Mouse (Mus musculus) left cerebral cortex, postnatal 14 days (tissue): ENCODE measurements around the gene Vmn1r12. TPM values are rescaled to one million over a fixed set of nuclear protein-coding genes. Genes with fewer than 3 reads are reported as not detected.
"Not testable (repeated sequence)": the region's sequence is repeated elsewhere in the genome, so short reads cannot be mapped to it uniquely, and the experiment has no call there.

Experiments
- DNase-seq, 2 experiments: peaks; one replicate each; pipeline ENCODE4 v3.0.0; 2021 to 2022; ENCODE audit warnings: low spot score in 2 of 2, mixed read lengths in 1 of 2
- intact Hi-C: fragments of 180-260 bp; cut with DNase I; formaldehyde crosslinking; loops from one replicate; pipeline ENCODE4 v1.15.1; 2025
- long read RNA-seq, 2 experiments: library from polyadenylated mRNA; stranded (forward); transcript quantifications; one replicate each; pipeline ENCODE4 v2.0.0; 2021
- total RNA-seq, 2 experiments: library from RNA; stranded (reverse); gene quantifications; 2 replicates each; pipeline ENCODE4 v1.2.3; 2021

Vmn1r12 gene
- total RNA-seq = not detected
- long read RNA-seq, experiment 1 = 0 reads
- long read RNA-seq, experiment 2 = 0 reads

- no peak for DNase-seq
- intact Hi-C loops = no loop called here
These were observed at the start of gene Vmn1r12 for GRCm38 (mm10) chr6:57156619-57157018. Gene Vmn1r12, plus strand, starts transcription at chr6:57156919.

GRCm38 (mm10) chr6:57109154-57109553 is 47.6 kb upstream of the Vmn1r12 start, which contains the start of gene Vmn1r10:
Gene Vmn1r10, plus strand, starts transcription at chr6:57109454.
- no peak for DNase-seq
- intact Hi-C loops = no loop called here

GRCm38 (mm10) chr6:57133155-57133554 is 23.6 kb upstream of the Vmn1r12 start, which contains the start of gene Vmn1r11:
Gene Vmn1r11, plus strand, starts transcription at chr6:57133455.
- DNase-seq = no peak
- intact Hi-C loops = no loop called here

GRCm38 (mm10) chr6:57190016-57190415 is 33.3 kb downstream of the Vmn1r12 start:
- DNase-seq, intact Hi-C loops: not testable (repeated sequence)

- intact Hi-C loops = not testable (repeated sequence)
These were observed 46.3 kb downstream of the Vmn1r12 start, which contains the start of gene Vmn1r13 for GRCm38 (mm10) chr6:57202990-57203389. Gene Vmn1r13, plus strand, starts transcription at chr6:57203290.

More at GRCm38 (mm10) chr6:57202990-57203389, 46.3 kb downstream of the Vmn1r12 start, which contains the start of gene Vmn1r13:
- DNase-seq = not testable (repeated sequence)

Other genes starting within 250 kb of the Vmn1r12 start
- 10 to 100 TPM; 48.4 to 52.0 TPM for gene Nt5c3, start 233.0 kb upstream of the Vmn1r12 start, total RNA-seq
- gene Vmn1r4, start 232.9 kb upstream of the Vmn1r12 start, total RNA-seq = under 1 TPM in 1 of 2 experiments, not detected in 1; 0.27 TPM
- not detected for gene Vmn1r5, start 186.6 kb upstream of the Vmn1r12 start, total RNA-seq
- gene Vmn1r6, start 159.7 kb upstream of the Vmn1r12 start, total RNA-seq = not detected
- not detected for gene Vmn1r7, start 131.6 kb upstream of the Vmn1r12 start, total RNA-seq
- not detected for gene Vmn1r8, start 124.6 kb upstream of the Vmn1r12 start, total RNA-seq
- gene Vmn1r9, start 90.1 kb upstream of the Vmn1r12 start, total RNA-seq = not detected
- not detected for gene Vmn1r10, start 47.5 kb upstream of the Vmn1r12 start, total RNA-seq
- not detected for gene Vmn1r11, start 23.5 kb upstream of the Vmn1r12 start, total RNA-seq
- gene Vmn1r13, start 46.4 kb downstream of the Vmn1r12 start, total RNA-seq = not detected
- gene Vmn1r14, start 74.8 kb downstream of the Vmn1r12 start, total RNA-seq = not detected
- gene Vmn1r15, start 101.0 kb downstream of the Vmn1r12 start, total RNA-seq = not detected
- not detected for gene Vmn1r16, start 172.6 kb downstream of the Vmn1r12 start, total RNA-seq
- gene Vmn1r17, start 206.8 kb downstream of the Vmn1r12 start, total RNA-seq = not detected
- gene Vmn1r18, start 238.9 kb downstream of the Vmn1r12 start, total RNA-seq = under 1 TPM; 0.02 TPM
- gene Vmn1r19, start 246.9 kb downstream of the Vmn1r12 start, total RNA-seq = not detected